Mouse (Mus musculus) hindbrain, embryonic 14.5 days (tissue): ENCODE data around the gene Guca2a. TPM values are rescaled to one million over a fixed set of nuclear protein-coding genes. Genes with fewer than 3 reads are reported as not detected.

Experiments
- ATAC-seq: fragments of 200-750 bp; cut with Nextera tagmentation; 2 replicates; pipeline ENCODE4 v1.8.0; 2017; ENCODE audit warnings: moderate number of reproducible peaks, mild to moderate bottlenecking, moderate TSS enrichment, moderate library complexity; ENCODE audit not compliant: low FRiP score
- DNase-seq: peaks from one replicate; pipeline ENCODE4 v3.0.0-alpha.2; 2015; ENCODE audit warnings: low spot score
- H3K27ac ChIP-seq: fragments of 300-500 bp; sonication (generic); 2 replicates; pipeline ENCODE4 v1.5.1; 2014; ENCODE audit warnings: mild to moderate bottlenecking, moderate library complexity
- H3K27me3 ChIP-seq: fragments of 300-500 bp; sonication (generic); 2 replicates; pipeline ENCODE4 v1.6.1; 2014; ENCODE audit warnings: mild to moderate bottlenecking, low read length, mixed read lengths; ENCODE audit not compliant: control insufficient read depth, insufficient read depth
- H3K36me3 ChIP-seq: fragments of 300-500 bp; sonication (generic); replicated peaks from 2 replicates; pipeline ENCODE4 v1.6.1; 2014; ENCODE audit not compliant: control insufficient read depth, insufficient read depth
- H3K4me1 ChIP-seq: fragments of 300-500 bp; sonication (generic); replicated peaks from 2 replicates; pipeline ENCODE4 v1.6.1; 2014; ENCODE audit warnings: antibody characterized with exemption, low read length, mixed read lengths; ENCODE audit not compliant: control insufficient read depth, insufficient read depth
- H3K4me2 ChIP-seq: fragments of 300-500 bp; sonication (generic); replicated peaks from 2 replicates; pipeline ENCODE4 v1.6.1; 2014; ENCODE audit warnings: mild to moderate bottlenecking, moderate library complexity
- H3K4me3 ChIP-seq: fragments of 300-500 bp; sonication (generic); replicated peaks from 2 replicates; pipeline ENCODE4 v1.5.1; 2014; ENCODE audit warnings: mild to moderate bottlenecking, low read length
- H3K9ac ChIP-seq: fragments of 300-500 bp; sonication (generic); 2 replicates; pipeline ENCODE4 v1.6.1; 2014
- H3K9me3 ChIP-seq: fragments of 300-500 bp; sonication (generic); 2 replicates; pipeline ENCODE4 v1.6.1; 2016; ENCODE audit warnings: low read length; ENCODE audit not compliant: control insufficient read depth
- WGBS: fragments of 180-500 bp; shearing (Covaris S2); extraction: QIAGEN DNeasy Blood & Tissue Kit; methylation state at CpG from one replicate; pipeline ENCODE4 v1.1.7; 2014; 5-methylcytosine and 5-hydroxymethylcytosine counted together
- polyA plus RNA-seq: library from polyadenylated mRNA; unstranded; fragments of >200 nt; fragmentation: Nextera tagmentation; extraction: Ambion mirVana; gene quantifications from 2 replicates; pipeline ENCODE4 v1.2.1, GENCODE M21; 2014

The Guca2a gene
- polyA plus RNA-seq, 1 experiment from 2014 or later, result not detected

DNA sequence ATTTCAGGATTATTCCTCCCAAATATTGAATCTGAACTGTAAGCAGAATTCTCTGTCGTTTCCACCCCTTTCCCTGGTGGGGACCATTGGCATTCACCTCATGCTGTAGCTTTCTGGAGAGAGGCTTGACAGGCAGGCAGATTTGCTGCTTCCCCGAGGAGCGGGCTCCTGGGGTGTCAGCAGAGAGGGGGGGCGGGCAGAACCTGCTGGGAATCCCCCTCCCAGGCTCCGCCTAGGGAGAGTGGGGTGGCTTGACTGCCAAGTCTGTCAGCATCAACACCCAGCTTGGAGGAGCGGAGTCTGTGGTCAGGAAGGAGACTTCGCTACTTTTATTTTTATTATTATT lies 32.7 kb downstream of the Guca2a start:
- H3K36me3 ChIP-seq, result no peaks in the 10 kb centered on the region
- WGBS, result 42% methylated on average over 7 of the region's 7 CpGs
- DNase-seq, result no peak
- no peak overlapping the region for H3K9ac ChIP-seq
- H3K4me3 ChIP-seq, result no peak overlapping the region
- H3K27ac ChIP-seq, result 0 out of 2 replicates have a peak overlapping the region, but pooled peaks have one; percentile 45
- no peak overlapping the region for H3K4me2 ChIP-seq
- ATAC-seq, result no peak
- no peaks in the 10 kb centered on the region for H3K9me3 ChIP-seq
- H3K27me3 ChIP-seq, result no peaks in the 10 kb centered on the region
- peaks cover 14% of the 10 kb centered on the region for H3K4me1 ChIP-seq

DNA sequence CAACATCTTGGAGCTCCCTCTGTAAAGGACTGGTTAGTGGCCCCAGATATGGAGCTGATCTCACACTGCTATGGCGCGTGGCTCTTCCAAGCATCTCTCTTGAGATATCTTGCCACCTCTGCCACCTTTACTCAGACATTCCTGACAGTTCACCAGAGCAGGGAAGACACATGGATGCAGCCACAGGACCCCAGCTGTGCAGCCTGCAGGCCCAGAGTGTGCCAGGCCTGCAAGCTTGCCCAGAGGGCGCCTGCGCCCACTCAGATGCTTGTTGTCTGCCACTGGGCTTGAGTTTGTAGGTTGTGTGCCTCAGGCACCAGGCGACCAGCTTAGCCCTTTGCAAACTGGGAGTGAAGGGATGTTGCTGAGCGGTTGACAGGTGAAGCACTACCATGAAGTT lies 33.2 kb downstream of the Guca2a start:
- Histone ChIP-seq H3K36me3 (no peaks in the 10 kb centered on the region), H3K9me3 (no peaks in the 10 kb centered on the region), H3K27ac (no peak overlapping the region), H3K27me3 (no peaks in the 10 kb centered on the region), H3K9ac (no peak overlapping the region), H3K4me2 (no peak overlapping the region), H3K4me1 (peaks cover 14% of the 10 kb centered on the region), H3K4me3 (no peak overlapping the region)
- ATAC-seq (no peak), DNase-seq (no peak)
- WGBS, result 82% methylated on average over 6 of the region's 6 CpGs

DNA sequence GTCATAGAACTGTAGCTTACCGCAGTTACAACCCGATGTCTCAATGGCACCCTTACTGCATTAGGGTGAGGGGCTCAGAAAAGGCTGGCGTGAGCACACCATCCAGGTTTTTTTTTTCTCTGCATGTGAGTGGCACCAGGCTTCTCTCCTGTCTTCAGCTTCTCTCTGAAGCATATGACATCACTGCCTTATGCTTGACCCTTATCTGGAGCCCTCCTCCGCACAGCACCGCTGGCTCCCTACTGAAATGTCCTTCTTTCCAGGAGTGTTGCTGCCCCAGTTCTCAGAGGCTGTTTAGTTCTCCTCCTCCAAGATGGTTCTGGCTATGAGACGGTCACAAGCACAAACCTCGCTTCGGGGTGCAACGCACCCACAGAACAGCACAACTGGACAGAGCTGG lies 33.7 kb downstream of the Guca2a start:
- H3K4me2 ChIP-seq, result no peak overlapping the region
- no peaks in the 10 kb centered on the region for H3K36me3 ChIP-seq
- peaks cover 14% of the 10 kb centered on the region for H3K4me1 ChIP-seq
- ATAC-seq, result no peak
- H3K27me3 ChIP-seq, result no peaks in the 10 kb centered on the region
- no peak for DNase-seq
- H3K4me3 ChIP-seq, result no peak overlapping the region
- 96% methylated on average over 9 of the region's 9 CpGs for WGBS
- no peak overlapping the region for H3K27ac ChIP-seq
- H3K9ac ChIP-seq, result no peak overlapping the region
- H3K9me3 ChIP-seq, result no peaks in the 10 kb centered on the region

DNA sequence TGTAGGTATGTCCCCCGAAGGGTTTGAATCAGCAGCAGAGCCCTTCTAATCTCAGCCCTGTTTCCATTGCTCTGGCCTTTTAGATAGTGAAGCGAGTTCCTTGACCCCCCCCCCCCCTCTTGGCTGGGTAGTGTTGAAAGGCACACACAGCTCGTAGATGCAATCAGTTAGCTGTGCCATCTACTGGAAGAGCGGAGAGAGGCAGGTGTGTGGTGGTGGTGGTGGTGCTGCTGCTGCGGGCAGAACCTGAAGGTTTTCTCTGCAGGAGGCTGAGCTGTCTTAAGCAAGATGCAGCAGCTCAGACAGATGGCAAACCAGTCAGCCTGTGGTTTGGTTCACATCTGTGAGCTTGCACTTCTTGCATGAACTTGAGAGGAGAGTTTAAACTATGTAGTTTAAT lies 35.2 kb downstream of the Guca2a start:
- H3K36me3 ChIP-seq, result no peaks in the 10 kb centered on the region
- no peak overlapping the region for H3K4me2 ChIP-seq
- ATAC-seq, result peak; percentile 25; the same call in 1 of the 2 replicates
- no peaks in the 10 kb centered on the region for H3K9me3 ChIP-seq
- no peak overlapping the region for H3K9ac ChIP-seq
- H3K27me3 ChIP-seq, result no peaks in the 10 kb centered on the region
- H3K27ac ChIP-seq, result no peak overlapping the region
- no peak for DNase-seq
- peaks cover 14% of the 10 kb centered on the region for H3K4me1 ChIP-seq
- 41% methylated on average over 5 of the region's 5 CpGs for WGBS
- no peak overlapping the region for H3K4me3 ChIP-seq

DNA sequence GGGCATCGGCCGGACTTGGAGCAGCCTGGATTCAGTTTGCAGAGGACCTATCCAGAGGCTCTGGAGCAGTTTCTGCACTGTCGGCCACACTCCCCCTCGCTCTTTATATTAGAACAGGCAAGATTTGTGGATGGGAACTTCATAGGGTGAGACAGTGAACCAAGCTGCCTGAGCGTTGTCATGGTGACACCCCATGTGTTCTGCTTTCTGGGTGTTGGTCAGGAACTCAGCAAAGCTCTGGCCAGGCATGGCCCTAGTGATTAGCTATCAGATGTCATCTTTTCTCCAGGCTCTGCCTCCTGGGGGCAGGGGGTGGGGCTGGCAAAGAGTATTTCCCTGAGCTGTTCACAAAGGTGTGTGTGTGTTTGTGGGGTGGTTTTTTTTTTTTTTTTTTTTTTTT lies 45.1 kb downstream of the Guca2a start:
- DNase-seq, result no peak
- H3K4me2 ChIP-seq, result no peak overlapping the region
- ATAC-seq, result no peak
- H3K4me1 ChIP-seq, result no peaks in the 10 kb centered on the region; the same call in 1 of the 2 replicates
- no peak overlapping the region for H3K9ac ChIP-seq
- H3K4me3 ChIP-seq, result no peak overlapping the region
- no peaks in the 10 kb centered on the region for H3K27me3 ChIP-seq
- no peaks in the 10 kb centered on the region for H3K36me3 ChIP-seq
- 33% methylated on average over 5 of the region's 5 CpGs for WGBS
- H3K27ac ChIP-seq, result no peak overlapping the region
- H3K9me3 ChIP-seq, result no peaks in the 10 kb centered on the region

DNA sequence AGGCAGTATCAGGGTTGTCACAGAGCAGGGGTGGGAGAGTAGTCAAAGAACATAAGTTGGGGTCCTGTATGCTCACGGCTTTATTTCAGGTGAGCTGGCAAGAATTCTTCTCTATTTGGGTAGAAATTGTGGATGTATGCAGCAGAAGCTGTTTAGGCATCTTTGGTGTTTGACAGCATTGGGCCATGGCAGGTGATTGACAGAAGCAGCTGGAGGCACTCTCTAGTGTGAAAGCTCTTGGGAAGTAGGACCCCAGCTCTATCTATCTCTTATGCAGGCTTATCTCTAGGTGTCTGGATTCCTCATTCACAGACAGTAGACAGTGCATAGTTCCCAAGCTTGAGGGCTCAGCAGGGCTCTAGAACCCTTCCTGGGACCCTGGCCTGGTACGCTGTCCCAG lies 48.2 kb downstream of the Guca2a start:
- no peak overlapping the region for H3K4me2 ChIP-seq

More for the DNA sequence above, 48.2 kb downstream of the Guca2a start:
- Histone ChIP-seq H3K4me1 (no peaks in the 10 kb centered on the region; the same call in 1 of the 2 replicates), H3K36me3 (no peaks in the 10 kb centered on the region), H3K9me3 (no peaks in the 10 kb centered on the region), H3K4me3 (no peak overlapping the region), H3K27me3 (no peaks in the 10 kb centered on the region), H3K27ac (no peak overlapping the region), H3K9ac (no peak overlapping the region)
- 93% methylated on average over 2 of the region's 2 CpGs for WGBS
- ATAC-seq, result no peak
- DNase-seq, result no peak

Other genes with a start within 250 kb of the Guca2a start
- 19.7 and 20.9 TPM in 2 replicates for gene Ccdc30, start 222.2 kb upstream of the Guca2a start, polyA plus RNA-seq
- gene Ppcs, start 215.3 kb upstream of the Guca2a start, polyA plus RNA-seq, result 23.4 and 25.6 TPM in 2 replicates
- gene Zmynd12, start 214.9 kb upstream of the Guca2a start, polyA plus RNA-seq, result 0.23 and 0.83 TPM in 2 replicates
- 30.5 and 37.8 TPM in 2 replicates for gene Rimkla, start 145.1 kb upstream of the Guca2a start, polyA plus RNA-seq
- 30.0 and 36.4 TPM in 2 replicates for gene Foxj3, start 100.7 kb upstream of the Guca2a start, polyA plus RNA-seq
- 9.2 and 10.5 TPM in 2 replicates for gene Frg2f1, start 98.2 kb upstream of the Guca2a start, polyA plus RNA-seq
- not detected in 2 replicates for gene Guca2b, start 21.2 kb downstream of the Guca2a start, polyA plus RNA-seq
- gene Hivep3, start 96.1 kb downstream of the Guca2a start, polyA plus RNA-seq, result 16.5 and 17.2 TPM in 2 replicates